Mouse (Mus musculus) myocyte (in vitro differentiated cells): ENCODE measurements around the gene Gm49384. TPM values are rescaled to one million over a fixed set of nuclear protein-coding genes. Genes with fewer than 3 reads are reported as not detected.

ENCODE experiments used
- H3K27me3 ChIP-seq: one replicate; pipeline ENCODE4 v1.6.1; 2011; ENCODE audit not compliant: control insufficient read depth, insufficient read depth, insufficient read length
- H3K36me3 ChIP-seq: one replicate; pipeline ENCODE4 v1.6.1; 2011; ENCODE audit not compliant: control insufficient read depth, insufficient read depth
- H3K4me2 ChIP-seq: one replicate; pipeline ENCODE4 v1.6.1; 2011; ENCODE audit warnings: low read depth, control low read depth
- H3K4me3 ChIP-seq: one replicate; pipeline ENCODE4 v1.5.1; 2011; ENCODE audit warnings: mild to moderate bottlenecking, control low read depth, moderate library complexity
- H3K79me2 ChIP-seq: one replicate; pipeline ENCODE4 v1.6.1; 2011; ENCODE audit not compliant: control insufficient read depth, insufficient read depth
- H3ac ChIP-seq: one replicate; pipeline ENCODE4 v1.6.1; 2011; ENCODE audit not compliant: control insufficient read depth, insufficient read length
- CEBPB ChIP-seq: IDR thresholded peaks from 2 replicates; pipeline ENCODE4 v1.6.1; 2011; ENCODE audit warnings: mild to moderate bottlenecking, moderate library complexity; ENCODE audit not compliant: poor library complexity, insufficient read depth, severe bottlenecking
- E2F4 ChIP-seq: IDR thresholded peaks from one replicate; pipeline ENCODE4 v1.6.1; 2011; ENCODE audit warnings: mild to moderate bottlenecking, control low read depth, moderate library complexity; ENCODE audit not compliant: insufficient read depth
- MAX ChIP-seq: IDR thresholded peaks from one replicate; pipeline ENCODE4 v1.6.1; 2011; ENCODE audit warnings: low read depth, mild to moderate bottlenecking, control low read depth
- MYOD1 ChIP-seq, 3 experiments: IDR thresholded peaks; one replicate each; pipeline ENCODE4 v1.6.1; 2011; ENCODE audit warnings: control low read depth in 2 of 3, low read depth in 2 of 3, mild to moderate bottlenecking in 2 of 3, moderate library complexity in 1 of 3; ENCODE audit not compliant: insufficient read length in 2 of 3, control insufficient read depth in 1 of 3
- MYOG ChIP-seq, 3 experiments: IDR thresholded peaks; one replicate each; pipeline ENCODE4 v1.6.1; 2011; ENCODE audit warnings: control low read depth in 2 of 3, low read depth in 2 of 3, mild to moderate bottlenecking in 2 of 3; ENCODE audit not compliant: insufficient read length in 2 of 3, control insufficient read depth in 1 of 3, insufficient read depth in 1 of 3
- POLR2A ChIP-seq: IDR thresholded peaks from one replicate; pipeline ENCODE4 v1.6.1; 2011; ENCODE audit warnings: low read depth, mild to moderate bottlenecking, control low read depth, moderate library complexity; ENCODE audit not compliant: insufficient read length
- POLR2AphosphoS2 ChIP-seq: IDR thresholded peaks from one replicate; pipeline ENCODE4 v1.6.1; 2011; ENCODE audit warnings: low read depth, control low read depth; ENCODE audit not compliant: insufficient read length
- REST ChIP-seq: IDR thresholded peaks from one replicate; pipeline ENCODE4 v1.6.1; 2011; ENCODE audit warnings: mild to moderate bottlenecking, control low read depth, moderate library complexity; ENCODE audit not compliant: insufficient read depth, insufficient read length
- SRF ChIP-seq: IDR thresholded peaks from one replicate; pipeline ENCODE4 v1.6.1; 2011; ENCODE audit warnings: low read depth; ENCODE audit not compliant: control insufficient read depth, insufficient read length
- TCF12 ChIP-seq: IDR thresholded peaks from one replicate; pipeline ENCODE4 v1.6.1; 2011; ENCODE audit warnings: mild to moderate bottlenecking, control low read depth; ENCODE audit not compliant: poor library complexity, insufficient read depth, severe bottlenecking
- TCF3 ChIP-seq: IDR thresholded peaks from one replicate; pipeline ENCODE4 v1.6.1; 2011; ENCODE audit warnings: low read depth, control low read depth; ENCODE audit not compliant: insufficient read length
- USF1 ChIP-seq: IDR thresholded peaks from one replicate; pipeline ENCODE4 v1.6.1; 2011; ENCODE audit warnings: low read depth, mild to moderate bottlenecking, control low read depth, moderate library complexity
- polyA plus RNA-seq: library from polyadenylated mRNA; unstranded; fragments of >200 nt; fragmentation: generic; extraction: Trizol; gene quantifications from one replicate; pipeline ENCODE4 v1.2.1, GENCODE M21; 2012; ENCODE audit warnings: missing spikeins

Gm49384 gene
- polyA plus RNA-seq, 1 experiment: 2.6 TPM

DNA sequence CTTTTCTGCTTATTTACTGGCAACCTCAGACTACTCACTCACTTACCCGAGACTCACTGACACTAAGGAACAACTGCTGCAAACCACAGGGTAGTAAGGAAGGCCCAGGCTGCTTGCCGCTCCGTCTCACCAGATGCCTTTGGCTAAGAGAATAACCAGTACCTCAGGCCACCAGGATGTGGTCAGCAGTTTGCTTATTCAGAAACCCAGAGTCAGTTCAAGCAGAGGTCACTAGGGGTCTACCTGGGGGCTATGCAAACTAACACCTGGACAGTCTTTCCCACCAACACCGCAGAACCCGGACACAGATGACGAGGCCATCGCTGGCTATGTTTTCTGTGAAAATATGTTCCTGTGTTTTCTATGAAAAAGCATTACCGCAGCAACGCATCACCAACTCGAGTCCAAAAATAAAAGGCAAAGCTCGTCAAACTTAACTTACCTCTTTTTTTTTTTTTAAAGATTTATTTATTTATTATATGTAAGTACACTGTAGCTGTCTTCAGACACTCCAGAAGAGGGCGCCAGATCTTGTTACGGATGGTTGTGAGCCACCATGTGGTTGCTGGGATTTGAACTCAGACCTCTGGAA is 9.2 kb upstream of the Gm49384 start:
- TF ChIP-seq REST (no peak), CEBPB (no peak), E2F4 (no peak), MAX (no peak), TCF12 (no peak), MYOG (IDR thresholded peaks at IDR 0.05; ENCODE audit: control insufficient read depth in 1 of 3, insufficient read depth in 1 of 3, insufficient read length in 2 of 3, low read depth in 2 of 3) (no peak), POLR2AphosphoS2 (no peak), TCF3 (no peak), USF1 (no peak), SRF (no peak), POLR2A (no peak), MYOD1 (IDR thresholded peaks at IDR 0.05; ENCODE audit: control insufficient read depth in 1 of 3, insufficient read length in 2 of 3, low read depth in 2 of 3) (no peak)
- peaks cover 3% of the 10 kb centered on the region for H3K36me3 ChIP-seq
- no peak overlapping the region for H3K4me3 ChIP-seq
- H3K27me3 ChIP-seq: no peaks in the 10 kb centered on the region
- no peak overlapping the region for H3ac ChIP-seq
- no peak overlapping the region for H3K4me2 ChIP-seq
- no peaks in the 10 kb centered on the region for H3K79me2 ChIP-seq

DNA sequence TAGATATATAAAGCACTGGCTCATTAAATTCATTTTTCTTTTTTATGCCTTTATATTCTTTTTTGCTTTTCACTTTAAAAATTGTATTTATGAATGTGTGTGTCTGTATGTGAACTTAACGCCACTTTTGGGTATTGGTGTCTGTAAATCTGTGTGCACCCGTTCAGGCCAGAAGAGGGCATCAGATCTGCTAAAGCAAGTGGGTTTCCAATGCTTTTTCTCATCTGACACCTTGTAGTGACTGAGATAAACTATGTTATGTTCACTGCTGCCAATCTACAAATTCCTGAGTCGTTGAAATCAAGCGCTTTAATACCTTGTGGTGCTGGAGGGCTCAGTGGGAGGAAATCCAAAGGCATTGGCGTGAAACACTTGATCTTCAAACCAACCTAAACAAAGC is 7.0 kb upstream of the Gm49384 start:
- Histone ChIP-seq H3K4me3 (no peak overlapping the region), H3ac (no peak overlapping the region), H3K4me2 (no peak overlapping the region), H3K36me3 (no peaks in the 10 kb centered on the region), H3K27me3 (no peaks in the 10 kb centered on the region), H3K79me2 (no peaks in the 10 kb centered on the region)
- TF ChIP-seq REST (no peak), POLR2AphosphoS2 (no peak), SRF (no peak)

DNA sequence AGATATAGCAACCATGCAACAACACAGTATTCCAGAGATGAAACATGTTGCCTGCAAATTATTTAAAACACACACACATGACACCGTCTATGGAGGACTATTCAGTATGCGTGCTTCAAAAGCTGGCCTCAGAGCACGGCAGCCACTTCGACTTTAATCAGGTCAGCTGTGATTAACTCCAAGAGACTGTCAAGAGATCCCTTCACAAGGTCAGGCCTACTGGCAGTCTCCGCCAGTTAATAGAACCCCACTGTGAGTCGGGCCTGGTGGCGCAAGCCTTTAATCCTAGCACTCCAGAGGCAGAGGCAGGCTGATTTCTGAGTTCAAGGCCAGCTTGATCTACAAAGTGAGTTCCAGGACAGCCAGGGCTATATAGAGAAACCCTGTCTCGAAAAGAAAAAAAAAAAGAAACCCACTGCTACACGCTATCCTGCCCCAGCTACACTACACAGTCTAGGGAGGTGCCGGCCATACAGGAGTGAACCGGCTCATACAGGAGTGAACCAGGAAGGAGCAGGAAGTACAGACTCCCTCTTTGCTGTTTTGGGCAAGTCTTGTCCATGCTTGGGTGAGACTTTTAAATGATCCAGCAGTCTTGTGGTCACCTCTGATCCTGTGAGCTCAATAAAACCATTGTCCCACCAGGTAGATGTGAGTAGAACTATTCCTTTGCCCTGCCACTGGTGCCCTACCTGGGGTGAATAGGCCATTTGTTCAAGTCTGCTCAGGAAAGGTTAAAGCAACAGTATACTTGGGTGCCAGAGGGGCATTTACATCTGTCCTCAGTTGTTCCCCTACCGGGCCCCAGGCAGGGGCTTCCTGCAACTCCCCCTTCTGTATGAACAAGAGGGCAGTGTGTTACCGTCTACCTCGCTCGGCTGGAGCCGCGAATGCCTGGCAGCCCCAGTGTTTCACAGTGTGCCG is 6.3 kb upstream of the Gm49384 start:
- no peak overlapping the region for H3K4me3 ChIP-seq
- no peaks in the 10 kb centered on the region for H3K27me3 ChIP-seq
- H3K79me2 ChIP-seq: no peaks in the 10 kb centered on the region
- no peak overlapping the region for H3ac ChIP-seq
- TF ChIP-seq CEBPB: no peak
- no peak for TF ChIP-seq TCF3
- no peak for TF ChIP-seq POLR2A
- no peak for TF ChIP-seq MYOD1 (IDR thresholded peaks at IDR 0.05; ENCODE audit: control insufficient read depth in 1 of 3, insufficient read length in 2 of 3, low read depth in 2 of 3)
- TF ChIP-seq POLR2AphosphoS2: no peak
- no peak for TF ChIP-seq TCF12
- TF ChIP-seq USF1: no peak
- no peak for TF ChIP-seq MAX
- TF ChIP-seq REST: no peak
- no peak for TF ChIP-seq SRF
- H3K36me3 ChIP-seq: no peaks in the 10 kb centered on the region
- no peak overlapping the region for H3K4me2 ChIP-seq

DNA sequence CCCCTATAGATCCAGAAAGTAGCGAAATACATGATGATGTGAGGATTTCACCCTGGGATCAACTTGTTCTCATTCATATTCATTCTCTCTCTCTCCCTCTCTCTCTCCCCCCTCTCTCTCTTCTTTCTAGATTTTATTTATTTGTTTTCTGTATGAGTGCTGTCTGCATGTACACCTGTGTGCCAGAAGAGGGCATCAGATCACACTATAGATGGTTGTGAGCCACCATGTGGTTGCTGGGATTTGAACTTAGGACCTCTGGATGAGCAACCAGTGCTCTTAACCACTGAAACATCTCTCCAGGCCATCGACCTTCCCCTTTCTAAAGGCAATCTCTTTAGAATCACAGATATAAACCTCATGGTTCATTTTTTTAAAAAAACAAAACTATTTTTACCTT is 4.5 kb upstream of the Gm49384 start:
- Histone ChIP-seq H3K79me2 (no peaks in the 10 kb centered on the region), H3K4me2 (no peak overlapping the region), H3ac (no peak overlapping the region), H3K27me3 (no peaks in the 10 kb centered on the region), H3K36me3 (no peaks in the 10 kb centered on the region), H3K4me3 (no peak overlapping the region)
- TF ChIP-seq CEBPB (no peak), USF1 (no peak), SRF (no peak), E2F4 (no peak), MAX (no peak), MYOD1 (IDR thresholded peaks at IDR 0.05; ENCODE audit: control insufficient read depth in 1 of 3, insufficient read length in 2 of 3, low read depth in 2 of 3) (no peak), POLR2A (no peak), TCF3 (no peak), TCF12 (no peak), REST (no peak), MYOG (IDR thresholded peaks at IDR 0.05; ENCODE audit: control insufficient read depth in 1 of 3, insufficient read depth in 1 of 3, insufficient read length in 2 of 3, low read depth in 2 of 3) (no peak), POLR2AphosphoS2 (no peak)
